Mouse (Mus musculus): Measurements from ENCODE around the gene Mcm9. TPM values are rescaled to one million over a fixed set of nuclear protein-coding genes. Genes with fewer than 3 reads are reported as not detected.

Gene Mcm9
- polyA plus RNA-seq, 1 experiment from 2014 or later = 5.6 TPM

DNA sequence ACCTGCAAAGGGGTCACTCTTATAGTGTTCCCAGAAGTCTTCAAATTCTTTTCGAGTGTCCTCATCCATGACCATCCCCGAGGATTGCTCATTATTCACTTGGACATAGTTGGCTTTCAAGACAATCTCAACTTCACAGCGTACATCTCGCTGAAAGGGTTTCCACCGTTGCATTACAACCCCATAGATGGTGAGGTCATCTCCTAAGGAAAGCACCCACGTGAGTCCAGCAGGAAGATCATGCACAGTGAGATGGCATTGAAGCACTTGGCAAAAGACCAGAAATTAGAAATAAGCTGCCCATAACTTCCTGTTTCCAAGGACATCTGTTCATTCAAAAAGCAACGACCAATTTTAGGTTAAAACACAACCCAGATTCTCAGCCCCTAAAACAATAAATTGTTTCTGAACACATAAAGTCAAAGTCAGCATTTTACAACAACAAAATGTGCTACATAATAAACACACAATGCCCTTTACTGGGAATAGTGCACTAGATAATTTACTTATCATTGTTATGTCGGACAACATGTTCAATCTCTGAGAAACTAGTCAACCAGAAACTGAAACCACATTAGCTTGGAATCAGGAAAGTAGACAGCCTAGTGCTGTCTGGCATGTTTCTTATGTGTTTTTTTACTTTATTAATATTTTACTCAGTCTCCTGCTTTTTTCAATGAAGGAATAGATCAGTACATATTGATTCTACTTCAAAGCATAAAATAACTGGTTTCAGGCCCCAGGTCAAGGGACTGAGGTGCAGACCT, 14.2 kb downstream of the Mcm9 start:
- H3K4me3 ChIP-seq (ENCODE audit: low read depth, low read length) = no peak overlapping the region
- H3K27me3 ChIP-seq (ENCODE audit: control insufficient read depth, insufficient read depth, low read depth, low read length) = no peaks in the 10 kb centered on the region
- H3K4me1 ChIP-seq (ENCODE audit: control insufficient read depth, insufficient read depth, low read length) = no peaks in the 10 kb centered on the region
- H3K9me3 ChIP-seq (replicated peaks; ENCODE audit: control insufficient read depth, low read length, poor library complexity, severe bottlenecking) = no peaks in the 10 kb centered on the region
- no peak overlapping the region for H3K9ac ChIP-seq (ENCODE audit: low read depth, low read length)
- H3K27ac ChIP-seq (ENCODE audit: low read length) = no peak overlapping the region
- H3K4me2 ChIP-seq (ENCODE audit: low read length) = no peak overlapping the region
- peaks cover 12% of the 10 kb centered on the region; the same call in 1 of the 2 replicates for H3K36me3 ChIP-seq (ENCODE audit: control insufficient read depth, insufficient read depth, low read length)
- ATAC-seq = no peak
- 83% methylated on average over 8 of the region's 8 CpGs for WGBS

DNA sequence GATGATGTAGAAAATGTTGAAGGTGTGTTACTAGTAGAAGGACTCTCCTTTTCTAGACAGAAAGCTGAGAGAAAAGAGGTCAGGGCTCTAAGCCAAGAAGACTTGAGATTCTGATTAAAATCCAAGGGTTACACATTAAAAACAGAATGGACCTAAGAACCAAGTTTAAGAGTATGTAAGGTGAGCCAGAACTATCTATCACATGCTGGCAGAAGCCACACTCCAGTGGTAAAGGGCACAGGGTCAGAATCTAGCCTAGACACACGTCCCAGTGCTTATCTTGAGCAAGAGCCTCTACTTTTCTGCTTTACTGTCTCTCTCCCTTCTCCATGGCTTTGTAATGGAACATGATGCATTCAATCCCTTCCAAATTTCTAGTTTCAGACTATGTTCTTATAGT, 16.3 kb downstream of the Mcm9 start:
- no peaks in the 10 kb centered on the region for H3K4me1 ChIP-seq (ENCODE audit: control insufficient read depth, insufficient read depth, low read length)
- ATAC-seq = no peak
- H3K27ac ChIP-seq (ENCODE audit: low read length) = no peak overlapping the region
- no peaks in the 10 kb centered on the region for H3K9me3 ChIP-seq (replicated peaks; ENCODE audit: control insufficient read depth, low read length, poor library complexity, severe bottlenecking)
- no peaks in the 10 kb centered on the region for H3K27me3 ChIP-seq (ENCODE audit: control insufficient read depth, insufficient read depth, low read depth, low read length)
- no peak overlapping the region for H3K9ac ChIP-seq (ENCODE audit: low read depth, low read length)
- no peak overlapping the region for H3K4me2 ChIP-seq (ENCODE audit: low read length)
- WGBS = 95% methylated on average over 1 of the region's 1 CpGs
- H3K4me3 ChIP-seq (ENCODE audit: low read depth, low read length) = no peak overlapping the region
- H3K36me3 ChIP-seq (ENCODE audit: control insufficient read depth, insufficient read depth, low read length) = peaks cover 20% of the 10 kb centered on the region

GRCm38 (mm10) chr10:53612172-53612571, 18.1 kb downstream of the Mcm9 start:
- no peaks in the 10 kb centered on the region for H3K9me3 ChIP-seq (replicated peaks; ENCODE audit: control insufficient read depth, low read length, poor library complexity, severe bottlenecking)
- H3K27ac ChIP-seq (ENCODE audit: low read length) = no peak overlapping the region
- no peaks in the 10 kb centered on the region for H3K27me3 ChIP-seq (ENCODE audit: control insufficient read depth, insufficient read depth, low read depth, low read length)
- no peak overlapping the region for H3K4me2 ChIP-seq (ENCODE audit: low read length)
- H3K4me1 ChIP-seq (ENCODE audit: control insufficient read depth, insufficient read depth, low read length) = no peaks in the 10 kb centered on the region
- ATAC-seq = no peak; the same call in 1 of the 2 replicates
- 63% methylated on average over 1 of the region's 1 CpGs for WGBS
- peaks cover 27% of the 10 kb centered on the region for H3K36me3 ChIP-seq (ENCODE audit: control insufficient read depth, insufficient read depth, low read length)
- H3K4me3 ChIP-seq (ENCODE audit: low read depth, low read length) = no peak overlapping the region
- H3K9ac ChIP-seq (ENCODE audit: low read depth, low read length) = no peak overlapping the region

DNA sequence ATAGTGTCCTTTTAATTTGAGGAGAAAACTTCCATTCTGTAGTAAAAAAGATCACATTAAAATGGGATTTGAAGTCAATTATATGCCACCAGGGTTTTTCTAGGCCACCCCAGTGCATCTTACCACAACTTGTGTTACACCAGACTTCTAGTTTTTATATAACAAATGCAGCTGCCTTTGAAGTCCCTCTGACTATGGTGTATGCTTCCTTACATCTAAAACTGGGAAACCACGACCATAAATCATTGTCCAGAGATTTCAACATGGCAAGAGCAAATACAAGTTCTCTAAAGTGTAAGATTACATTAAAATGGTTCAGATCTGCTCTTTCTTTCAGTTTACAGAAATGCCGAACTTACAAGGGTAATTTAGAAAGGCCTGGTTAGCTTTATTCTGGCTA, 22.0 kb downstream of the Mcm9 start:
- Histone ChIP-seq H3K27me3 (ENCODE audit: control insufficient read depth, insufficient read depth, low read depth, low read length) (no peaks in the 10 kb centered on the region), H3K4me2 (ENCODE audit: low read length) (no peak overlapping the region), H3K9me3 (replicated peaks; ENCODE audit: control insufficient read depth, low read length, poor library complexity, severe bottlenecking) (no peaks in the 10 kb centered on the region), H3K4me1 (ENCODE audit: control insufficient read depth, insufficient read depth, low read length) (no peaks in the 10 kb centered on the region), H3K36me3 (ENCODE audit: control insufficient read depth, insufficient read depth, low read length) (peaks cover 26% of the 10 kb centered on the region), H3K9ac (ENCODE audit: low read depth, low read length) (no peak overlapping the region), H3K4me3 (ENCODE audit: low read depth, low read length) (no peak overlapping the region), H3K27ac (ENCODE audit: low read length) (no peak overlapping the region)
- 76% methylated on average over 2 of the region's 2 CpGs for WGBS
- no peak for ATAC-seq

DNA sequence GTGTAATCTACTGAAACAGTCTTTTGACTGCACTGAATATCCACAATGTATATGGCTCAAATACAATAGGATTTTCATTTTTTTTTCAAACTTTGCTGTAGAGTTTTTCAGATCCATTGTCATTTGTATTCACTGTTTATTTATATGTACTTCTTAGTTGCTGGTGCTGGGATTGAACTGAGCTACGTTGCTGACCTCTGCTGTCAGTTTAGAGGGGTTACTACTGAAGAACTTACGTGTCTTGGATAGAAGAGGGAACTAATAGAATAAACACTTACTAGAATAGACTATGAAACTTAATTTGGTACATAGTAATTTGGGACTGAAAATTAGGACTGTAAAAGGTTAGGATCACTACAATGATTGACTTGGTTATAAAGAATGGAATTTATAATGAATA, 24.9 kb downstream of the Mcm9 start:
- no peaks in the 10 kb centered on the region for H3K9me3 ChIP-seq (replicated peaks; ENCODE audit: control insufficient read depth, low read length, poor library complexity, severe bottlenecking)
- H3K36me3 ChIP-seq (ENCODE audit: control insufficient read depth, insufficient read depth, low read length) = peaks cover 21% of the 10 kb centered on the region
- no peak for ATAC-seq
- peaks cover 7% of the 10 kb centered on the region for H3K4me1 ChIP-seq (ENCODE audit: control insufficient read depth, insufficient read depth, low read length)
- H3K9ac ChIP-seq (ENCODE audit: low read depth, low read length) = no peak overlapping the region
- H3K4me2 ChIP-seq (ENCODE audit: low read length) = no peak overlapping the region
- 67% methylated on average over 2 of the region's 2 CpGs for WGBS
- no peaks in the 10 kb centered on the region for H3K27me3 ChIP-seq (ENCODE audit: control insufficient read depth, insufficient read depth, low read depth, low read length)
- no peak overlapping the region for H3K4me3 ChIP-seq (ENCODE audit: low read depth, low read length)
- no peak overlapping the region for H3K27ac ChIP-seq (ENCODE audit: low read length)

- no peak overlapping the region for H3K27ac ChIP-seq (ENCODE audit: low read length)
- peaks cover 32% of the 10 kb centered on the region for H3K4me1 ChIP-seq (ENCODE audit: control insufficient read depth, insufficient read depth, low read length)
- no peak for ATAC-seq
- no peak overlapping the region for H3K9ac ChIP-seq (ENCODE audit: low read depth, low read length)
- WGBS = 53% methylated on average over 5 of the region's 5 CpGs
- H3K4me3 ChIP-seq (ENCODE audit: low read depth, low read length) = 0 out of 2 replicates have a peak overlapping the region, but pooled peaks have one; percentile 1
- H3K9me3 ChIP-seq (replicated peaks; ENCODE audit: control insufficient read depth, low read length, poor library complexity, severe bottlenecking) = no peaks in the 10 kb centered on the region
- H3K4me2 ChIP-seq (ENCODE audit: low read length) = peak overlapping the region; percentile 30
- H3K27me3 ChIP-seq (ENCODE audit: control insufficient read depth, insufficient read depth, low read depth, low read length) = no peaks in the 10 kb centered on the region
- H3K36me3 ChIP-seq (ENCODE audit: control insufficient read depth, insufficient read depth, low read length) = peaks cover 5% of the 10 kb centered on the region
Observed at GRCm38 (mm10) chr10:53598821-53599220, 31.4 kb downstream of the Mcm9 start.

DNA sequence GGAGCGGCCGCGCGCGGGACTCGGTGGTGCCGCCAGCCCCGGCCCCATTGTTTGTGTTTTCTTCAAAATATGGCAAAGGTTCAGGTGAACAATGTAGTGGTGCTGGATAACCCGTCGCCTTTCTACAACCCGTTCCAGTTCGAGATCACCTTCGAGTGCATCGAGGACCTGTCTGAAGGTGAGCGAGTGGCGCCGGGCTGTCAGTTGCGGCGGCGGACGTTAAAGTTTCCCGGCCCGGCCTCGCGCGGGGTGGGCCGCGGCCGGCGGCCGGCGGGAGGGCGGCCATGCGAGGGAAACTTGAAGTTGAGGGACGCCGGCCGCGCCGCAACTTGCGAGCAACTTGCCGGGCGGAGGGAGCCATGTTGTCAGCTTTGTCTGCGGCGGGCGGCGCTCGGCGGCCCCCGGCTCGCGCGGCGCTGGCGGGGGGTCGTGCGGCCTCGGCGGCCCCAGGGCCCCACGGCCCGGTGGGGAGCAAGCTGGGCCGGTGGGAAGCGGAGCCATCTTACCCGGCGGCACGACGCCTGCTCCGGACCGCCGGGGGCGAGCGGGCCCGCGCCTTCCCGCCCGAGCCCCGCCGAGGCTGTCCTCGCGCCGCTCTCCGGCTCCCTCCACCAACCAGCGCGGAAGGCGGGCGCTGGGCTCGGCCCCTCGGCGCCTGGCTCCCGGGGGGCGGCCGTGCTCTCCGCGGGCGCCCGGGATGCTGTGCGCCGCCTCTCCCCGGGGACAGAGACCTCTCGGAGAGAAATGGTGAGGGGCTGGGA, 32.9 kb downstream of the Mcm9 start:
- Histone ChIP-seq H3K4me1 (ENCODE audit: control insufficient read depth, insufficient read depth, low read length) (peaks cover 32% of the 10 kb centered on the region), H3K4me3 (ENCODE audit: low read depth, low read length) (peak overlapping the region; percentile 97), H3K27me3 (ENCODE audit: control insufficient read depth, insufficient read depth, low read depth, low read length) (no peaks in the 10 kb centered on the region), H3K9me3 (replicated peaks; ENCODE audit: control insufficient read depth, low read length, poor library complexity, severe bottlenecking) (no peaks in the 10 kb centered on the region), H3K4me2 (ENCODE audit: low read length) (peak overlapping the region; percentile 78), H3K36me3 (ENCODE audit: control insufficient read depth, insufficient read depth, low read length) (no peaks in the 10 kb centered on the region), H3K9ac (ENCODE audit: low read depth, low read length) (peak overlapping the region; percentile 86), H3K27ac (ENCODE audit: low read length) (peak overlapping the region; percentile 99)
- whole genome bisulfite sequencing = under 1% methylated on average over 55 of the region's 99 CpGs
- peak; percentile 11 for ATAC-seq

DNA sequence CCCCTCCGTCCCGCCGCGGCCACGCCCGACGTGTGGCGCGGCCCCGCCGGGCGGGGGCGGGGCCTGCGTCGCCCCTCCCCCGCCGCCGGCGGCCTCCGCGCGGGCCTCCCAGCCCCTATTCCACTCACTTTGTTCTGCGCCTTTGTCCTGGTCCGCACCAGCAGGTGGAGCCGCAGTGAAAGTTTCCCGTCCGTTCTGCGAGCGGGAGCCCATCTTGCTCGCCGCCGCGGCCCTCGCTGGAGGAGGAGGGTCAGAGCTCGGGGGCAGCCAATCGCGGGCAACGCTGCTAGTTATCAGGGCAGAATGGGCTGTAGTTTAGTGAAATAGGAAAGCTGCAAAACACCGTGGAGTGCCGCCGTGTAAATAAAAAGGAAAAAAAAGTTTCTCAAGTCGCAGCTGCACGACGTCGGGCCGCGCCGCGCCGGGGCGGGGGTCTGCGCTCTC, 33.5 kb downstream of the Mcm9 start, which contains the start of gene Asf1a:
TSS of gene Asf1a (plus strand) at position 81 of the 444 bp plus-strand sequence.
- Histone ChIP-seq H3K27me3 (ENCODE audit: control insufficient read depth, insufficient read depth, low read depth, low read length) (no peaks in the 10 kb centered on the region), H3K4me3 (ENCODE audit: low read depth, low read length) (peak within 1 kb of the TSS; percentile 97), H3K9ac (ENCODE audit: low read depth, low read length) (peak within 1 kb of the TSS; percentile 86), H3K9me3 (replicated peaks; ENCODE audit: control insufficient read depth, low read length, poor library complexity, severe bottlenecking) (no peaks in the 10 kb centered on the region), H3K4me2 (ENCODE audit: low read length) (peak within 1 kb of the TSS; percentile 78), H3K27ac (ENCODE audit: low read length) (peak within 1 kb of the TSS; percentile 99), H3K4me1 (ENCODE audit: control insufficient read depth, insufficient read depth, low read length) (peaks cover 32% of the 10 kb centered on the region), H3K36me3 (ENCODE audit: control insufficient read depth, insufficient read depth, low read length) (no peaks in the 10 kb centered on the region)
- under 1% methylated on average over 49 of the region's 52 CpGs for WGBS
- peak; percentile 99 for ATAC-seq

All from midbrain, embryonic 16.5 days (tissue).